Mouse (Mus musculus) kidney, adult 8-10 months (tissue): ENCODE measurements at regions not wholly inside any gene's neighbourhood (a gene's known extent, or its start where the extent isn't known, plus 50 kb on each side); places are given as distances from the start of the nearest gene placed in this dataset.

Experiments used
- DNase-seq, 2 experiments: peaks; one replicate each; pipeline ENCODE4 v3.0.0; 2022

DNA sequence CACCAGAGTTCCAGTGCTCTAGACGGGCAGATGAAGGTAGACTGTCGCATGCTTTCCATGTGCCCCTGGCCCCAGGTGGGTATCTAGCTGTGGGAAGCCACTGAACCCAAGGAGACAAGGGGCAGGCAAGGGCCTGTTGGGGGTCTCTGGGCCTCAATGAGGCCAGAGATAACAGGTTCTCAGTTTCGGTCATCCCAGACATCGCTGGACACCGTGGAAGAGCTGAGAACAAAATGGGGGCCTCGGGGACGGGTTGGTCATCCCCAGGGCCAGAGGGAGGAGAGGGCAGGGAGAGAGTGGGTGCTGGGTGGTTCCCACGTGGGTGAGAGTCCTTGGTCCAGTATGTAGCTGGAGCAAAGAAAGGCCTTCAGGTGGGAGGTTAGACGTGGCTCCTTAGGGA is 307.2 kb downstream of the Zfp804a start:
- DNase-seq: no peak

DNA sequence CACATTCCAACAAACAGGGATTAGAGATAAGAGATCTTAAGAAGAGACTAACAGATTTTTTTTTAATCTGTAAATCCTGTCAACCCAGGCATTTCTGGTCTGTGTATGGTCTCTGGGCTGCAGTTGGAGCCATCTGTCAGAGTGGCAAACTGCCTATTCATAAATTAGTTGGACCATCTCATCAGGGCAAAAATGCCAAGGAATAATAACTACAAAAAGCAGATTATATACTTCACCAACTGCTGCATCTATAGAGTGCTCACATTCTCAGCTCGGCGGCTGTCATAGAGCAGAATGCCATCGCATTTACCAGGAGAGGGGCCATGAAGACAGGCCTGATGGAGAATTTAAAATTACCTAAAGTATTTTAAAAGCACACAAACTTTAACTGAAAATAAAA is 320.1 kb downstream of the Zfp804a start:
- DNase-seq: no peak

DNA sequence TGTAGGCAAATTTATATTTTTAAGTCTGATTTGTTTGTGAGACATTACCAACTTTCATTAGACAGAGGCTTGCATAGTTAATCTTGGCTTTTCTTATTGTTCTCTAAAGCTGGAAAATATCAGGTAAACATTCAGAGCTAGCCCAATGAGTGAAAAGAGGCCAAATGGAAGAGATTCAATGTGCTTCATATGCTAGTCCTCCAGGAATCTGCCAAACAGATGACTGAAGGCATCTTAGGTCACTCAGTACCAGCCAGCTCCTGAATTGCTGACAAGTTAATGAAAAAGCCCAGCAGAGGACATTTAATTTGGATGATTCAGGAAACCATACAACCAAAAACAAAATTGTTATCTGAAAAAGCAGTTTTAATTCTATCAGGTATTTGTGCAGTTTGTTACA is 325.5 kb downstream of the Zfp804a start:
- no peak for DNase-seq

DNA sequence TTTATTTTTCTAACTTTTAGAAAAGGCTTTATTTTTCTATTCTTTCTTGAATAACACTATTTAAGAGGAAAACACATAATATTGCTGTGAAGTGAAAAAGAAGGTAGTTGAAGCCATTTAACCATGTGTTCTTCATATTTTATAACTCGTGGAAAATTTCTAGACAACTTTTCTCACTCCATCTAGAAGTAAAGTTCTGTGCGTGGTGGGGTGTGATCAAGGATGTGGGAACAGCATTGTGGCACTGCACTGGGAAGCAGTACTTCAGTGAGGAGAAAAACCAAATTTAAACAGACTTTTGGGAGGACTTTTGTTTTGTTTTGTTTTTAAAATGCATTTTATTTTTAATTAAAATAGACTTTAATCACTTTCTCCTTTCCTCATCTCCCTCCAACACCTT is 332.1 kb downstream of the Zfp804a start:
- no peak for DNase-seq

DNA sequence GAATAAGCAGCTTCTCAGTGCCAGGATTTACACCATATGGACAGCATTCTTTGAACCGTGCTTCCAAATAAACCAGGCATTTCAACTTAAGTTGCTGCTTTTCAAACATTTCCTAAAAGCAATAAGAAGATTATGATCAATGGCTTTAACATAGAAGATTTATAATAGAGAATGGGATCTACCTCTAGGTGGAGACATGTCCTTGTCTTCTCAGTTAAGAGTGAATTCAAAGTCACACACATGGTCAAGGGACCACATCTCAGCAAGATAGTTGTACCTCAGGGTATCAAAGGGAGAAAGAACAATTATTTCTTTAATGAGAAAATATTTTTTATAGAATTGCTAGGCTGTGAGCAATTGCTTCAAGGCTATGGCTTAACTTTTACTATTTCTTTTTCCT is 334.7 kb downstream of the Zfp804a start:
- no peak for DNase-seq

DNA sequence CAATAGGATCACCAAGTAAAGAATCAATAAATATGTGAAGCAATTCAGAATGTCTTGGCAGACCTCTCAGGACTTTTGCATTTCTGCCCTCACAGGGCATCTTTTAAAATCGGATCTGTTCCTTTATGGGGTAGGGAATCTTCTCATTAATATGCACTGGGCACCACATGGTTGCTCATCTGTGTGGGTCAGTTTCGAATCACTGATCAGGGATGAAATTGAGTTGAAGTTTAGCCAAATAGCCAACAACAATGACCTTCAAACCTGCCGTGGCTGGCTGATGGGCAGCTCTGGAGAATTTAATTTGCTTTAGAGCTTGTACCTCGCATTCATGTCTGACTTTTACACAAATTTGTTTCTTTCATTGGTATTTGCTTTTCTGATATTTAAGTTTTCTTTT is 342.4 kb downstream of the Zfp804a start:
- DNase-seq: peak; percentile 51

DNA sequence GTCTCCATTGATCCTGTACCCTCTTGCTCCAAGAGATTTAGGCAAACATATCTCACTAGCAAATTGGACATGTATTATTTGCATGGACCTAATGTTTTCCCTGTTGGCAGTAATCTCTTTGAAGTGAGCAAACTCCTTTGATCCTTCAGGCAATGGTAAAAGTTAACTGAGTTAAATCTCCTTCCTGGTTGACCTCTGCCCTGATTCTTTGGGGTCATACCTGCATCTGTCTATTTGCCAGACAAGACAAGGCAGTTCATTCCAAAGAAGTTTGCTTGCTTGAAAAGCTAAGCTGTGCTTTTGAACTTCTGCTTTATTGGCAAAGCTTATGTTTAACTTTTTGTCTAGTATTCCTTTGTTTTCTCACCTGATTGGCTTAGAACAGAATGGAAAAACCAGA is 392.7 kb downstream of the Zfp804a start:
- peak; percentile 18 to 36 for DNase-seq

DNA sequence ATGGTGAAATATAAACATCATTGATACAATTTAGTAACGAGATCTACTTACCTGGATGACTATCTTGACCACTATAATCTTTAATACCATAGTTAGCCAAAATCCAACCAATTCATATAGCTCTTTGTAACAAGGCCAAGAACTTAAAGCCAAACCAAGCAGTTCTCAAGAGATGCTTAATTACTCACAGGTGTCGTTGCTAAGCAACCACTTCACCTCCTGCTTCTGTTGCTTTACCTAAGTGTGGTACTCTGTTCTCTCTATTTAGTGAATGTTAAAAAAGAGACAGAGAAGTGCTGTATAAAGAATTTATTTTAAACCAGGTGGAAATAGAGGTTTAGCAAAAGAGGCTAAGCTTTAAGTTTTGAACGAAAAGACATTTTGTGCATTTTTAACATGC is 402.7 kb downstream of the Zfp804a start:
- DNase-seq: no peak
